In the genomic region with DNA sequence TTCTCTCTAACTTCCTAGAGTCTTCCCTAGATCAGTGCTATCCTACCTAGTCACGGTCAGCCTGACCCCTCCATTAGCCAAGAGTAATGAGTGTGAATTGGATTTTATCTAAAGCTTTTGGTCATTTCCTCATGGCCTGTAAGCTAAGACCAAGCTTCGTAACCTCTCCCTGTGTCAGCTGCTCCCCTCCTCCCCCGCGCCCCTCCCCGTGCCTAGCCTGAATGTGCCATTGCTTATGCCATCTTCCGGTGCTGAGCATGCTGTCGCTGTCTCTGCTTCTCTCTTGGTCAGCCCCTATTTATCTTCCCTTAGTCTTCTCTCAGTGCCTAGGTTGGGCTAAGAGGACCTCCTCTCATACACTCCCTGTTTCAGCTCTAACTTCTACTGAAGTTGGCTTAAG, we compare ENCODE assay signal across 26 mouse cellular contexts. TPM values are rescaled to one million over a fixed set of nuclear protein-coding genes. Genes with fewer than 3 reads are reported as not detected.
"Had no signal": no experiment of that assay in that cellular context is flagged by ENCODE, and none has a peak within 500 bp of the region (broad histone marks: within the 10 kb centered on the region; RNA-seq: fewer than 3 reads in every experiment).

No protein-coding gene starts in this region.

- DNase-seq: kidney, adult 11 months; kidney, adult 9 months; kidney, postnatal 36 days; left cerebral cortex, postnatal 4 days; liver, postnatal 0 days; right cerebral cortex, adult 18-20 months; right cerebral cortex, postnatal 14 days; right cerebral cortex, postnatal 4 days; thymus, adult 18-20 months; thymus, postnatal 36 days had no signal

- H3K4me2 ChIP-seq: intestine, embryonic 15.5 days; limb, embryonic 12.5 days; limb, embryonic 15.5 days; liver, embryonic 11.5 days; lung, embryonic 15.5 days; midbrain, embryonic 13.5 days; neural tube, embryonic 13.5 days had no signal

- H3K4me3 ChIP-seq: intestine, embryonic 15.5 days; limb, embryonic 12.5 days; limb, embryonic 15.5 days; lung, embryonic 15.5 days; megakaryocyte, embryonic 14.5 days; midbrain, embryonic 10.5 days; midbrain, embryonic 13.5 days; myocyte; neural tube, embryonic 13.5 days had no signal

- H3K4me1 ChIP-seq: intestine, embryonic 15.5 days; limb, embryonic 12.5 days; limb, embryonic 15.5 days; midbrain, embryonic 10.5 days; midbrain, embryonic 13.5 days; neural tube, embryonic 13.5 days had no signal

- H3K27ac ChIP-seq: intestine, embryonic 15.5 days; kidney, postnatal 0 days; limb, embryonic 12.5 days; limb, embryonic 15.5 days; liver, embryonic 14.5 days; lung, embryonic 15.5 days; midbrain, embryonic 10.5 days; midbrain, embryonic 13.5 days; neural tube, embryonic 13.5 days; stomach, postnatal 0 days had no signal

- ATAC-seq: intestine, embryonic 15.5 days; liver, postnatal 0 days; midbrain, embryonic 13.5 days; midbrain, embryonic 16.5 days had no signal

- H3K9me3 ChIP-seq: intestine, embryonic 15.5 days; limb, embryonic 12.5 days; limb, embryonic 15.5 days; lung, embryonic 15.5 days; megakaryocyte, embryonic 14.5 days; midbrain, embryonic 10.5 days; midbrain, embryonic 13.5 days; neural tube, embryonic 13.5 days had no signal

- H3K9ac ChIP-seq: intestine, embryonic 15.5 days; limb, embryonic 12.5 days; limb, embryonic 15.5 days; liver, embryonic 14.5 days; liver, postnatal 0 days; lung, embryonic 15.5 days; midbrain, embryonic 13.5 days; neural tube, embryonic 13.5 days had no signal

- H3K27me3 ChIP-seq: intestine, embryonic 15.5 days; limb, embryonic 12.5 days; limb, embryonic 15.5 days; lung, embryonic 15.5 days; megakaryocyte, embryonic 14.5 days; midbrain, embryonic 13.5 days; neural tube, embryonic 13.5 days had no signal

RNA-seq across cellular contexts. Expression of a gene that starts 22.4 kb away (rescaled TPM):
- total RNA-seq: monocyte, adult 5-6 weeks; neutrophil, adult 5-6 weeks had no signal

RNA-seq across cellular contexts. Expression of a gene that starts 53.2 kb away (rescaled TPM):
- total RNA-seq: monocyte, adult 5-6 weeks; neutrophil, adult 5-6 weeks had no signal
